Mouse (Mus musculus): Measurements from ENCODE around the gene Crybg2. TPM values are rescaled to one million over a fixed set of nuclear protein-coding genes. Genes with fewer than 3 reads are reported as not detected.

The Crybg2 gene
- polyA plus RNA-seq, 1 experiment from 2014 or later: 1.9 TPM

DNA sequence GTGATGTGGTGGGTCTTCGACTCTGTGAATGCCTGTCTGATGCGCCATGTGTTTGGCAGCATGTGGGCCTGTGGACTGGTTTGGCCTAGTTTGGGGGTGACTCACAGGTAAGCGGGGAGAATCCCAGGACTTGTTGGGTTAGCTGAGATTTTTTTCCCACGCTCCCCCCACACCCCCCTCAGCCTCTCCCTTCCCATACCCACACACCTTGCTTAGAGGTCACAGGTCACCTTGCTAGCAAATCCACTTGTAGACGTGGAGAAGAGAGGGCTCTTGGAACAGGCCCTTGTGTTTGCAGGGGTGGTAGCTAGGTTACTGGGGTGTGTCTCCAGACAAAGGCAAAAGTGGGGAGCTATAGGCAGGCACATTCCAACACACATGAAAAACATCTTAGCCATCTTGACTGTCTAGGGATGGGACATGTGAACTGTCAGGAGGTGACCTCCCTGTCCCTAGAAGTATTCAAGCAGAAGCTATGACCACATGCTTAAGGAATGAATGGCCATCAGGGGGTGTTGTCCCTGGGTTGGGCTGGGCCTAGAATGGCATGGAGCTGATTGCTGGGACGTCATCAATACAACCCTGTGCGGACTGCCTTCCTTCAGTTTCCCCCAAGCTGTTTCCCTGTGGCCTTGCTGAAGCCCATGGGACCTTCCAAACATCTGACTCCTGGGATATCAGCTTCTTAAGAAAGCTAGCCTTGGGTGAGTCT lies 7.4 kb downstream of the Crybg2 start:
- ATAC-seq: no peak
- no peak for DNase-seq (ENCODE audit: low spot score)
- no peak overlapping the region for H3K4me2 ChIP-seq (ENCODE audit: low read length)
- no peak overlapping the region for H3K27ac ChIP-seq (ENCODE audit: low read depth, low read length)
- 82% methylated on average over 7 of the region's 7 CpGs for WGBS
- 0 out of 2 replicates have a peak, but pooled peaks cover 4% of the 10 kb centered on the region for H3K27me3 ChIP-seq (replicated peaks; ENCODE audit: control insufficient read depth, insufficient read depth, low read length)
- no peak overlapping the region for H3K4me3 ChIP-seq (ENCODE audit: low read depth, low read length)
- H3K36me3 ChIP-seq (ENCODE audit: control insufficient read depth, insufficient read depth, low read length): no peaks in the 10 kb centered on the region
- no peaks in the 10 kb centered on the region for H3K4me1 ChIP-seq (ENCODE audit: control insufficient read depth, insufficient read depth, low read length)
- no peaks in the 10 kb centered on the region for H3K9me3 ChIP-seq (replicated peaks; ENCODE audit: control insufficient read depth, low read length)
- H3K9ac ChIP-seq (ENCODE audit: low read length): no peak overlapping the region

- H3K27ac ChIP-seq (ENCODE audit: low read depth, low read length): no peak overlapping the region
- H3K9ac ChIP-seq (ENCODE audit: low read length): no peak overlapping the region
- no peak overlapping the region for H3K4me2 ChIP-seq (ENCODE audit: low read length)
- 90% methylated on average over 4 of the region's 4 CpGs for WGBS
- DNase-seq (ENCODE audit: low spot score): no peak
- ATAC-seq: no peak
- H3K27me3 ChIP-seq (replicated peaks; ENCODE audit: control insufficient read depth, insufficient read depth, low read length): 0 out of 2 replicates have a peak, but pooled peaks cover 4% of the 10 kb centered on the region
- no peak overlapping the region for H3K4me3 ChIP-seq (ENCODE audit: low read depth, low read length)
- no peaks in the 10 kb centered on the region for H3K36me3 ChIP-seq (ENCODE audit: control insufficient read depth, insufficient read depth, low read length)
- H3K4me1 ChIP-seq (ENCODE audit: control insufficient read depth, insufficient read depth, low read length): no peaks in the 10 kb centered on the region
- H3K9me3 ChIP-seq (replicated peaks; ENCODE audit: control insufficient read depth, low read length): no peaks in the 10 kb centered on the region
These were observed 8.4 kb downstream of the Crybg2 start for GRCm38 (mm10) chr4:134068793-134069580.

GRCm38 (mm10) chr4:134078694-134079093 lies 18.1 kb downstream of the Crybg2 start:
- Histone ChIP-seq H3K9ac (ENCODE audit: low read length) (no peak overlapping the region), H3K4me2 (ENCODE audit: low read length) (no peak overlapping the region), H3K27ac (ENCODE audit: low read depth, low read length) (no peak overlapping the region), H3K27me3 (replicated peaks; ENCODE audit: control insufficient read depth, insufficient read depth, low read length) (peaks cover 11% of the 10 kb centered on the region), H3K9me3 (replicated peaks; ENCODE audit: control insufficient read depth, low read length) (no peaks in the 10 kb centered on the region), H3K4me1 (ENCODE audit: control insufficient read depth, insufficient read depth, low read length) (peaks cover 9% of the 10 kb centered on the region), H3K4me3 (ENCODE audit: low read depth, low read length) (no peak overlapping the region), H3K36me3 (ENCODE audit: control insufficient read depth, insufficient read depth, low read length) (no peaks in the 10 kb centered on the region)
- DNase-seq (ENCODE audit: low spot score) (peak; percentile 72), ATAC-seq (0 out of 2 replicates have a peak, but pooled peaks have one; percentile 34)
- 11% methylated on average over 3 of the region's 3 CpGs for WGBS

GRCm38 (mm10) chr4:134080674-134081073 lies 20.1 kb downstream of the Crybg2 start:
- H3K4me1 ChIP-seq (ENCODE audit: control insufficient read depth, insufficient read depth, low read length): peaks cover 9% of the 10 kb centered on the region
- H3K4me2 ChIP-seq (ENCODE audit: low read length): no peak overlapping the region
- no peak overlapping the region for H3K27ac ChIP-seq (ENCODE audit: low read depth, low read length)
- DNase-seq (ENCODE audit: low spot score): no peak
- no peaks in the 10 kb centered on the region for H3K9me3 ChIP-seq (replicated peaks; ENCODE audit: control insufficient read depth, low read length)
- 84% methylated on average over 4 of the region's 4 CpGs for WGBS
- no peak for ATAC-seq
- no peaks in the 10 kb centered on the region for H3K36me3 ChIP-seq (ENCODE audit: control insufficient read depth, insufficient read depth, low read length)
- H3K4me3 ChIP-seq (ENCODE audit: low read depth, low read length): no peak overlapping the region
- no peak overlapping the region for H3K9ac ChIP-seq (ENCODE audit: low read length)
- peaks cover 11% of the 10 kb centered on the region for H3K27me3 ChIP-seq (replicated peaks; ENCODE audit: control insufficient read depth, insufficient read depth, low read length)

- peaks cover 11% of the 10 kb centered on the region for H3K27me3 ChIP-seq (replicated peaks; ENCODE audit: control insufficient read depth, insufficient read depth, low read length)
- H3K4me2 ChIP-seq (ENCODE audit: low read length): peak overlapping the region; percentile 69
- peak; percentile 56 for DNase-seq (ENCODE audit: low spot score)
- peaks cover 9% of the 10 kb centered on the region for H3K4me1 ChIP-seq (ENCODE audit: control insufficient read depth, insufficient read depth, low read length)
- H3K9me3 ChIP-seq (replicated peaks; ENCODE audit: control insufficient read depth, low read length): no peaks in the 10 kb centered on the region
- no peaks in the 10 kb centered on the region for H3K36me3 ChIP-seq (ENCODE audit: control insufficient read depth, insufficient read depth, low read length)
- ATAC-seq: peak; percentile 79
- H3K4me3 ChIP-seq (ENCODE audit: low read depth, low read length): peak overlapping the region; percentile 40
- H3K9ac ChIP-seq (ENCODE audit: low read length): peak overlapping the region; percentile 35; the same call in 1 of the 2 replicates
- 1% methylated on average over 38 of the region's 41 CpGs for WGBS
- H3K27ac ChIP-seq (ENCODE audit: low read depth, low read length): no peak overlapping the region
These were observed 21.2 kb downstream of the Crybg2 start for GRCm38 (mm10) chr4:134081730-134082386.

DNA sequence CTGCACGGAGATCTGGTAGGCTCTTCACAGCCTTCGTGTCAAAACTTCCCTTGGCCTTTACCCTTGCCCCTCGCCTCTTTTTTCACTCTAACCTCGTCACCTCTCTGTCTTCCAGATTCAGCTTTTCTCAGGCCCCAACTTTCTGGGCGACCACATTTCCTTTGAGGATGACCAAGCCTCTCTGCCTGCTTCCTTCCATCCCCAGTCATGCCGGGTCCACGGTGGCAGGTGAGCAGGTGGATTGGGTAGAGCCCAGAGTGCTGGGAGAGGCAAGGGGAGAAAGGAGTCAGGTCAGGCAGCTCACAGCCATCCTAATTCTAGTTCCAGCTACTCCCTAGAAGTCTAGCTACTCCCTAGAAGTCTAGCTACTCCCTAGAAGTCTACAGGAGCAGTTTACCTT lies 21.8 kb downstream of the Crybg2 start:
- peak overlapping the region; percentile 69 for H3K4me2 ChIP-seq (ENCODE audit: low read length)
- H3K4me3 ChIP-seq (ENCODE audit: low read depth, low read length): peak overlapping the region; percentile 40
- no peaks in the 10 kb centered on the region for H3K36me3 ChIP-seq (ENCODE audit: control insufficient read depth, insufficient read depth, low read length)
- peak overlapping the region; percentile 35; the same call in 1 of the 2 replicates for H3K9ac ChIP-seq (ENCODE audit: low read length)
- H3K9me3 ChIP-seq (replicated peaks; ENCODE audit: control insufficient read depth, low read length): no peaks in the 10 kb centered on the region
- H3K27me3 ChIP-seq (replicated peaks; ENCODE audit: control insufficient read depth, insufficient read depth, low read length): peaks cover 11% of the 10 kb centered on the region
- no peak overlapping the region for H3K27ac ChIP-seq (ENCODE audit: low read depth, low read length)
- no peak for DNase-seq (ENCODE audit: low spot score)
- WGBS: 13% methylated on average over 7 of the region's 7 CpGs
- no peak for ATAC-seq
- H3K4me1 ChIP-seq (ENCODE audit: control insufficient read depth, insufficient read depth, low read length): peaks cover 9% of the 10 kb centered on the region

DNA sequence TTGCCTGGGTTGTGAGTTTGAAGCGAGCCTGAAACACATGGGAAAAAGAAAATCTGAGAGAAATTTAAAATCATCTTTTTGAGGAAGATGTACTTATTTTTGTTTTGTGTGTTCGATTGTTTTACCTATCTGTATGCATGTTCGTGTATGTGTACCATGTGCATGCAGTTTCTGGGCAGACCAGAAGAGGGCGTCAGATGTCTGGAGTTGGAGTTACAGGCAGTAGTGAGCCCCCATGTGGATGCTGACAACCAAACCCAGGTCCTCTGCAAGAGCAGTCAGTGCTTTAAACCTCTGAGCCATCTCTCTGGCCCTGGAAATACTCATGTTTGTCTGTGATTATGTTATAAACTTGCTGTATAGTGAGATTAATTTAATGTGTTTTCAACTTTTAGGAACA lies 24.4 kb downstream of the Crybg2 start:
- no peak for ATAC-seq
- no peak overlapping the region for H3K4me2 ChIP-seq (ENCODE audit: low read length)
- H3K9ac ChIP-seq (ENCODE audit: low read length): no peak overlapping the region
- H3K27me3 ChIP-seq (replicated peaks; ENCODE audit: control insufficient read depth, insufficient read depth, low read length): peaks cover 11% of the 10 kb centered on the region
- H3K4me1 ChIP-seq (ENCODE audit: control insufficient read depth, insufficient read depth, low read length): peaks cover 9% of the 10 kb centered on the region
- no peaks in the 10 kb centered on the region for H3K36me3 ChIP-seq (ENCODE audit: control insufficient read depth, insufficient read depth, low read length)
- no peak overlapping the region for H3K27ac ChIP-seq (ENCODE audit: low read depth, low read length)
- 91% methylated on average over 4 of the region's 4 CpGs for WGBS
- H3K4me3 ChIP-seq (ENCODE audit: low read depth, low read length): no peak overlapping the region
- no peaks in the 10 kb centered on the region for H3K9me3 ChIP-seq (replicated peaks; ENCODE audit: control insufficient read depth, low read length)
- DNase-seq (ENCODE audit: low spot score): no peak

- DNase-seq (ENCODE audit: low spot score) (peak; percentile 60), ATAC-seq (no peak)
- Histone ChIP-seq H3K27ac (ENCODE audit: low read depth, low read length) (no peak overlapping the region), H3K4me2 (ENCODE audit: low read length) (no peak overlapping the region), H3K36me3 (ENCODE audit: control insufficient read depth, insufficient read depth, low read length) (no peaks in the 10 kb centered on the region), H3K9ac (ENCODE audit: low read length) (no peak overlapping the region), H3K9me3 (replicated peaks; ENCODE audit: control insufficient read depth, low read length) (no peaks in the 10 kb centered on the region), H3K27me3 (replicated peaks; ENCODE audit: control insufficient read depth, insufficient read depth, low read length) (no peaks in the 10 kb centered on the region), H3K4me3 (ENCODE audit: low read depth, low read length) (no peak overlapping the region), H3K4me1 (ENCODE audit: control insufficient read depth, insufficient read depth, low read length) (no peaks in the 10 kb centered on the region; the same call in 1 of the 2 replicates)
- 43% methylated on average over 7 of the region's 7 CpGs for WGBS
These were observed 26.8 kb downstream of the Crybg2 start for GRCm38 (mm10) chr4:134087412-134087811.
